Mouse (Mus musculus): Measurements from ENCODE around the gene Col16a1. TPM values are rescaled to one million over a fixed set of nuclear protein-coding genes. Genes with fewer than 3 reads are reported as not detected.

Col16a1 gene
- polyA plus RNA-seq, 1 experiment from 2014 or later, result 3.1 TPM

- no peaks in the 10 kb centered on the region for H3K36me3 ChIP-seq (ENCODE audit: control insufficient read depth, insufficient read depth)
- no peaks in the 10 kb centered on the region for H3K9me3 ChIP-seq (replicated peaks; ENCODE audit: control insufficient read depth, low read length)
- H3K4me3 ChIP-seq (ENCODE audit: low read depth, low read length), result no peak overlapping the region
- no peak overlapping the region for H3K9ac ChIP-seq (ENCODE audit: low read depth, low read length)
- no peak overlapping the region for H3K27ac ChIP-seq (ENCODE audit: low read length)
- WGBS (ENCODE audit: insufficient replicate concordance), result 11% methylated on average over 23 of the region's 23 CpGs
- no peaks in the 10 kb centered on the region for H3K4me1 ChIP-seq (ENCODE audit: control insufficient read depth, low read depth, low read length)
- H3K4me2 ChIP-seq (ENCODE audit: low read depth, low read length), result no peak overlapping the region
- 0 out of 2 replicates have a peak, but pooled peaks have one; percentile 9 for ATAC-seq (ENCODE audit: low read depth)
- peaks cover 8% of the 10 kb centered on the region for H3K27me3 ChIP-seq (ENCODE audit: control insufficient read depth, insufficient read depth, low read depth, low read length)
Measured at GRCm38 (mm10) chr4:130036573-130037401, 10.9 kb upstream of the Col16a1 start.

GRCm38 (mm10) chr4:130039351-130039750 lies 8.3 kb upstream of the Col16a1 start:
- ATAC-seq (ENCODE audit: low read depth), result no peak
- no peaks in the 10 kb centered on the region for H3K36me3 ChIP-seq (ENCODE audit: control insufficient read depth, insufficient read depth)
- 48% methylated on average over 5 of the region's 5 CpGs for WGBS (ENCODE audit: insufficient replicate concordance)
- no peaks in the 10 kb centered on the region for H3K9me3 ChIP-seq (replicated peaks; ENCODE audit: control insufficient read depth, low read length)
- H3K4me1 ChIP-seq (ENCODE audit: control insufficient read depth, low read depth, low read length), result no peaks in the 10 kb centered on the region
- peaks cover 5% of the 10 kb centered on the region for H3K27me3 ChIP-seq (ENCODE audit: control insufficient read depth, insufficient read depth, low read depth, low read length)
- no peak overlapping the region for H3K27ac ChIP-seq (ENCODE audit: low read length)
- no peak overlapping the region for H3K9ac ChIP-seq (ENCODE audit: low read depth, low read length)
- no peak overlapping the region for H3K4me2 ChIP-seq (ENCODE audit: low read depth, low read length)
- H3K4me3 ChIP-seq (ENCODE audit: low read depth, low read length), result no peak overlapping the region

GRCm38 (mm10) chr4:130041076-130041475 lies 6.6 kb upstream of the Col16a1 start:
- Histone ChIP-seq H3K36me3 (ENCODE audit: control insufficient read depth, insufficient read depth) (no peaks in the 10 kb centered on the region), H3K9ac (ENCODE audit: low read depth, low read length) (no peak overlapping the region), H3K4me2 (ENCODE audit: low read depth, low read length) (no peak overlapping the region), H3K4me1 (ENCODE audit: control insufficient read depth, low read depth, low read length) (no peaks in the 10 kb centered on the region), H3K27ac (ENCODE audit: low read length) (no peak overlapping the region), H3K4me3 (ENCODE audit: low read depth, low read length) (no peak overlapping the region), H3K9me3 (replicated peaks; ENCODE audit: control insufficient read depth, low read length) (no peaks in the 10 kb centered on the region), H3K27me3 (ENCODE audit: control insufficient read depth, insufficient read depth, low read depth, low read length) (no peaks in the 10 kb centered on the region; the same call in 1 of the 2 replicates)
- 73% methylated on average over 11 of the region's 11 CpGs for WGBS (ENCODE audit: insufficient replicate concordance)
- no peak for ATAC-seq (ENCODE audit: low read depth)

DNA sequence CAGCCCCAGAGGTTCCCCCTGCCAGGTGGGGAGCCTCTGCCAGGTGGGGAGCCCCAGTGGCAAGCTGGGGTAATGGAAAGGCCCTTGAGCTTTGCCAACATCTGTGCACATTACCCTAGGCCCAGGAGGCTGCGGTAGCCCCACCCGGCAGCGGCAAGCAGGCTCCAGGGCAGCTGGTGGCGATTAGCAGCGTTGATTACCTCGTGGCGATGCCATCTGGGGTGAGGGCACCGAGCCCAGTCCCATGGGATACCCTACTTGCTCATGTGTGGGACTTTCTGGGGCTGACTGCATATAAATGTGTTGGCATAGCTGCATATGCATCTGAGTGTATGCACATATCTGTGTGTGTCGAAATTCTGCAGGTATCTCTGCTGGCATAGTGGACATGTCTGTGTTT lies 3.4 kb upstream of the Col16a1 start:
- Histone ChIP-seq H3K4me2 (ENCODE audit: low read depth, low read length) (no peak overlapping the region), H3K9ac (ENCODE audit: low read depth, low read length) (no peak overlapping the region), H3K27ac (ENCODE audit: low read length) (no peak overlapping the region), H3K27me3 (ENCODE audit: control insufficient read depth, insufficient read depth, low read depth, low read length) (peaks cover 11% of the 10 kb centered on the region), H3K4me3 (ENCODE audit: low read depth, low read length) (no peak overlapping the region), H3K4me1 (ENCODE audit: control insufficient read depth, low read depth, low read length) (no peaks in the 10 kb centered on the region), H3K9me3 (replicated peaks; ENCODE audit: control insufficient read depth, low read length) (no peaks in the 10 kb centered on the region), H3K36me3 (ENCODE audit: control insufficient read depth, insufficient read depth) (no peaks in the 10 kb centered on the region)
- WGBS (ENCODE audit: insufficient replicate concordance), result 68% methylated on average over 9 of the region's 9 CpGs
- no peak for ATAC-seq (ENCODE audit: low read depth)

DNA sequence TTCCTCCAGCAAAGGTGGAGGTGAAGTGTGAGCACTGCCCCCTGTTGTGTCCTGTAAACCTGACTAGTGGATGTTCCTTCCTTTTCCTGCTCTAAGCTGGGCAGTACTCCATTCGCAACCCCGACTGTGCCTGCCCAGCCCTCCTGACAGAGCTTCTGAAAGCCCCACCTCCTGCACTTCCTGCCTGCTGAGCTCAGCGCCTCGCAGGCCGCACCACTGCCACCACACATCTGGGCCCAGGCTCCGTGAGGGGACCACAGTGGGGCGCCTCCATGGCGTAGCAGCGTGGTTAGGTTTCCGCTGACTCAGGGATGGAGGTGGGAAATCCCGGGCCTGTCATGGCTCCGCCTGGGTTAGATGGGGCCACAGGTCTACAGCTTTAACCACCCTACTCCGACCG lies 2.0 kb upstream of the Col16a1 start:
- Histone ChIP-seq H3K4me1 (ENCODE audit: control insufficient read depth, low read depth, low read length) (no peaks in the 10 kb centered on the region), H3K9me3 (replicated peaks; ENCODE audit: control insufficient read depth, low read length) (no peaks in the 10 kb centered on the region), H3K36me3 (ENCODE audit: control insufficient read depth, insufficient read depth) (no peaks in the 10 kb centered on the region), H3K9ac (ENCODE audit: low read depth, low read length) (no peak overlapping the region), H3K27me3 (ENCODE audit: control insufficient read depth, insufficient read depth, low read depth, low read length) (peaks cover 11% of the 10 kb centered on the region), H3K4me2 (ENCODE audit: low read depth, low read length) (no peak overlapping the region), H3K4me3 (ENCODE audit: low read depth, low read length) (no peak overlapping the region), H3K27ac (ENCODE audit: low read length) (no peak overlapping the region)
- peak; percentile 21; the same call in 1 of the 2 replicates for ATAC-seq (ENCODE audit: low read depth)
- 6% methylated on average over 14 of the region's 14 CpGs for WGBS (ENCODE audit: insufficient replicate concordance)

GRCm38 (mm10) chr4:130048203-130048479 lies 501 bp downstream of the Col16a1 start:
- H3K27ac ChIP-seq (ENCODE audit: low read length), result no peak overlapping the region
- H3K36me3 ChIP-seq (ENCODE audit: control insufficient read depth, insufficient read depth), result no peaks in the 10 kb centered on the region
- no peak for ATAC-seq (ENCODE audit: low read depth)
- 0 out of 2 replicates have a peak overlapping the region, but pooled peaks have one; percentile 4 for H3K4me3 ChIP-seq (ENCODE audit: low read depth, low read length)
- no peaks in the 10 kb centered on the region for H3K4me1 ChIP-seq (ENCODE audit: control insufficient read depth, low read depth, low read length)
- 0 out of 2 replicates have a peak overlapping the region, but pooled peaks have one; percentile 35 for H3K4me2 ChIP-seq (ENCODE audit: low read depth, low read length)
- WGBS (ENCODE audit: insufficient replicate concordance), result 42% methylated on average over 4 of the region's 4 CpGs
- no peak overlapping the region for H3K9ac ChIP-seq (ENCODE audit: low read depth, low read length)
- peaks cover 11% of the 10 kb centered on the region for H3K27me3 ChIP-seq (ENCODE audit: control insufficient read depth, insufficient read depth, low read depth, low read length)
- H3K9me3 ChIP-seq (replicated peaks; ENCODE audit: control insufficient read depth, low read length), result no peaks in the 10 kb centered on the region

GRCm38 (mm10) chr4:130050056-130050824 lies 2.6 kb downstream of the Col16a1 start:
- Histone ChIP-seq H3K27me3 (ENCODE audit: control insufficient read depth, insufficient read depth, low read depth, low read length) (peaks cover 11% of the 10 kb centered on the region), H3K27ac (ENCODE audit: low read length) (no peak overlapping the region), H3K36me3 (ENCODE audit: control insufficient read depth, insufficient read depth) (no peaks in the 10 kb centered on the region), H3K9ac (ENCODE audit: low read depth, low read length) (no peak overlapping the region), H3K4me2 (ENCODE audit: low read depth, low read length) (no peak overlapping the region), H3K9me3 (replicated peaks; ENCODE audit: control insufficient read depth, low read length) (no peaks in the 10 kb centered on the region), H3K4me3 (ENCODE audit: low read depth, low read length) (no peak overlapping the region), H3K4me1 (ENCODE audit: control insufficient read depth, low read depth, low read length) (no peaks in the 10 kb centered on the region)
- peak; percentile 24; the same call in 1 of the 2 replicates for ATAC-seq (ENCODE audit: low read depth)
- 68% methylated on average over 8 of the region's 8 CpGs for WGBS (ENCODE audit: insufficient replicate concordance)

- no peak for ATAC-seq (ENCODE audit: low read depth)
- no peak overlapping the region for H3K4me3 ChIP-seq (ENCODE audit: low read depth, low read length)
- no peak overlapping the region for H3K4me2 ChIP-seq (ENCODE audit: low read depth, low read length)
- H3K36me3 ChIP-seq (ENCODE audit: control insufficient read depth, insufficient read depth), result no peaks in the 10 kb centered on the region
- no peaks in the 10 kb centered on the region for H3K4me1 ChIP-seq (ENCODE audit: control insufficient read depth, low read depth, low read length)
- peaks cover 8% of the 10 kb centered on the region for H3K27me3 ChIP-seq (ENCODE audit: control insufficient read depth, insufficient read depth, low read depth, low read length)
- 79% methylated on average over 3 of the region's 3 CpGs for WGBS (ENCODE audit: insufficient replicate concordance)
- no peak overlapping the region for H3K27ac ChIP-seq (ENCODE audit: low read length)
- no peak overlapping the region for H3K9ac ChIP-seq (ENCODE audit: low read depth, low read length)
- no peaks in the 10 kb centered on the region for H3K9me3 ChIP-seq (replicated peaks; ENCODE audit: control insufficient read depth, low read length)
Measured at GRCm38 (mm10) chr4:130052283-130052682, 4.6 kb downstream of the Col16a1 start.

DNA sequence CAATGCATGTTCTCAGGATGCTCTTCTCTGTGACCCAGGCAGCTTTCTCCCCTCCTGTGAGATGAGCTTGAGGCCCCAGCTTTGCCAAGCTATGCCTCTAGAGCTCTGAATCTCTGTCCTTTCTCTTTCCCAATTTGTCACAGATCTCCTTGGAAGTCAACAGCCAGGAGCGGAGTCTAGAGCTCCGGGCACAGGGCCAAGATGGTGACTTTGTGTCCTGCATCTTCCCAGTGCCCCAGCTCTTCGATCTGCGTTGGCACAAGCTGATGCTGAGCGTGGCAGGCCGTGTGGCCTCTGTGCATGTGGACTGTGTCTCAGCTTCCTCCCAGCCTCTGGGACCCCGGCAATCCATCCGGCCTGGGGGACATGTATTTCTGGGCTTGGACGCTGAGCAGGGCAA lies 5.5 kb downstream of the Col16a1 start:
- no peak overlapping the region for H3K9ac ChIP-seq (ENCODE audit: low read depth, low read length)
- 73% methylated on average over 9 of the region's 9 CpGs for WGBS (ENCODE audit: insufficient replicate concordance)
- H3K27me3 ChIP-seq (ENCODE audit: control insufficient read depth, insufficient read depth, low read depth, low read length), result no peaks in the 10 kb centered on the region
- no peaks in the 10 kb centered on the region for H3K9me3 ChIP-seq (replicated peaks; ENCODE audit: control insufficient read depth, low read length)
- H3K4me1 ChIP-seq (ENCODE audit: control insufficient read depth, low read depth, low read length), result no peaks in the 10 kb centered on the region
- no peak overlapping the region for H3K4me3 ChIP-seq (ENCODE audit: low read depth, low read length)
- H3K4me2 ChIP-seq (ENCODE audit: low read depth, low read length), result no peak overlapping the region
- no peak overlapping the region for H3K27ac ChIP-seq (ENCODE audit: low read length)
- no peaks in the 10 kb centered on the region for H3K36me3 ChIP-seq (ENCODE audit: control insufficient read depth, insufficient read depth)
- no peak for ATAC-seq (ENCODE audit: low read depth)
